Mouse (Mus musculus) midbrain, embryonic 16.5 days (tissue): ENCODE results near the gene Ets1. TPM values are rescaled to one million over a fixed set of nuclear protein-coding genes. Genes with fewer than 3 reads are reported as not detected.

Experiments
- ATAC-seq: fragments of 200-750 bp; cut with Nextera tagmentation; 2 replicates; pipeline ENCODE4 v1.8.0; 2017; ENCODE audit warnings: moderate TSS enrichment
- H3K27ac ChIP-seq: fragments of 300-500 bp; sonication (generic); 2 replicates; pipeline ENCODE4 v1.5.1; 2014; ENCODE audit warnings: mild to moderate bottlenecking, low read length, mixed read lengths
- H3K27me3 ChIP-seq: fragments of 300-500 bp; sonication (generic); 2 replicates; pipeline ENCODE4 v1.6.1; 2014; ENCODE audit warnings: low read depth, low read length, mixed read lengths; ENCODE audit not compliant: control insufficient read depth, insufficient read depth
- H3K36me3 ChIP-seq: fragments of 300-500 bp; sonication (generic); 2 replicates; pipeline ENCODE4 v1.6.1; 2014; ENCODE audit warnings: mild to moderate bottlenecking, low read length, moderate library complexity, mixed read lengths; ENCODE audit not compliant: control insufficient read depth, insufficient read depth
- H3K4me1 ChIP-seq: fragments of 300-500 bp; sonication (generic); 2 replicates; pipeline ENCODE4 v1.6.1; 2014; ENCODE audit warnings: mild to moderate bottlenecking, low read length, mixed read lengths; ENCODE audit not compliant: control insufficient read depth, insufficient read depth
- H3K4me2 ChIP-seq: fragments of 300-500 bp; sonication (generic); 2 replicates; pipeline ENCODE4 v1.6.1; 2014; ENCODE audit warnings: mild to moderate bottlenecking, low read length, mixed read lengths
- H3K4me3 ChIP-seq: fragments of 300-500 bp; sonication (generic); 2 replicates; pipeline ENCODE4 v1.5.1; 2014; ENCODE audit warnings: low read depth, mild to moderate bottlenecking, low read length, moderate library complexity, mixed read lengths
- H3K9ac ChIP-seq: fragments of 300-500 bp; sonication (generic); 2 replicates; pipeline ENCODE4 v1.6.1; 2014; ENCODE audit warnings: low read depth, low read length, mixed read lengths
- H3K9me3 ChIP-seq: fragments of 300-500 bp; sonication (generic); replicated peaks from 2 replicates; pipeline ENCODE4 v1.6.1; 2014; ENCODE audit warnings: mild to moderate bottlenecking, low read length, mixed read lengths; ENCODE audit not compliant: control insufficient read depth, poor library complexity, severe bottlenecking
- WGBS: fragments of 180-500 bp; shearing (Covaris S2); extraction: QIAGEN DNeasy Blood & Tissue Kit; methylation state at CpG from one replicate; pipeline ENCODE4 v1.1.7; 2014; 5-methylcytosine and 5-hydroxymethylcytosine counted together
- polyA plus RNA-seq: library from polyadenylated mRNA; unstranded; fragments of >200 nt; fragmentation: Nextera tagmentation; extraction: Ambion mirVana; gene quantifications from 2 replicates; pipeline ENCODE4 v1.2.1, GENCODE M21; 2015

The Ets1 gene
- polyA plus RNA-seq, 1 experiment from 2014 or later, result 17.5 TPM

DNA sequence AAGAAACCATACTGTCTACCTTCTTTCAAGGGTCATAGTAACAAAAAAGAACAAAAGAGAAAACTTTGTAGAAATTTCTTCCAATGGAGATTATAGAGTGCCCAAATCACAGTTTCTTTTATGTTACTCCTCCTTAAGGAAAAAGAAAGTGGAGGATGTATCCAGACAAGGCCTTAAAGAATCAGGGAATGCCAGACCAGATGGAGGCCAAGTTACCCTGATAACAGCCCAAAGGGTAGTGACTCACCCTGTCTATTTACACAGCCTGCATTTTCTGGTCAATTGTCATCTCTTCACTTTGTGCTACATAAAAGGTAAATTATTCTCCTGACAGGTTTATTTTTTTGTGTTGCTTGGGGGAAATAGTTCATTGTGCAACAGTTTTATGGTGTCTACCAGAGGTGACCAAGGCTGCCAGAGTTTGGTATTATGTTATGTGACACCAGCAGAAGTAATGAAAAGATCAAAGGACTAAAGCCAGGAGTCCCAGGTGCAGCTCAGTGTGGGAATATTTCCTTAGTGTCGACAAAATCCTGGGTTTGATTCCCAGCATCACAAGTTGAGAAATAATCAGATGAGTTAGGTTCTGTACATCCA is 6.5 kb upstream of the Ets1 start:
- no peak for ATAC-seq
- WGBS, result 89% methylated on average over 1 of the region's 1 CpGs
- H3K9ac ChIP-seq, result no peak overlapping the region
- H3K4me1 ChIP-seq, result no peaks in the 10 kb centered on the region
- no peak overlapping the region for H3K4me2 ChIP-seq
- no peaks in the 10 kb centered on the region for H3K36me3 ChIP-seq
- peaks cover 4% of the 10 kb centered on the region for H3K27me3 ChIP-seq
- H3K9me3 ChIP-seq, result no peaks in the 10 kb centered on the region
- no peak overlapping the region for H3K4me3 ChIP-seq
- H3K27ac ChIP-seq, result no peak overlapping the region

GRCm38 (mm10) chr9:32631341-32631740 is 4.7 kb upstream of the Ets1 start:
- H3K36me3 ChIP-seq, result no peaks in the 10 kb centered on the region
- no peak for ATAC-seq

GRCm38 (mm10) chr9:32632237-32632636 is 3.8 kb upstream of the Ets1 start:
- H3K4me2 ChIP-seq, result no peak overlapping the region
- H3K27ac ChIP-seq, result no peak overlapping the region
- H3K27me3 ChIP-seq, result peaks cover 10% of the 10 kb centered on the region
- no peak overlapping the region for H3K4me3 ChIP-seq
- H3K4me1 ChIP-seq, result peaks cover 4% of the 10 kb centered on the region
- 75% methylated on average over 7 of the region's 7 CpGs for WGBS
- no peaks in the 10 kb centered on the region for H3K36me3 ChIP-seq
- H3K9ac ChIP-seq, result no peak overlapping the region
- no peaks in the 10 kb centered on the region for H3K9me3 ChIP-seq
- ATAC-seq, result no peak

More at GRCm38 (mm10) chr9:32631341-32631740, 4.7 kb upstream of the Ets1 start:
- Histone ChIP-seq H3K27ac (no peak overlapping the region), H3K4me1 (peaks cover 4% of the 10 kb centered on the region; the same call in 1 of the 2 replicates), H3K9ac (no peak overlapping the region), H3K4me3 (no peak overlapping the region), H3K9me3 (no peaks in the 10 kb centered on the region), H3K4me2 (no peak overlapping the region), H3K27me3 (peaks cover 4% of the 10 kb centered on the region)

DNA sequence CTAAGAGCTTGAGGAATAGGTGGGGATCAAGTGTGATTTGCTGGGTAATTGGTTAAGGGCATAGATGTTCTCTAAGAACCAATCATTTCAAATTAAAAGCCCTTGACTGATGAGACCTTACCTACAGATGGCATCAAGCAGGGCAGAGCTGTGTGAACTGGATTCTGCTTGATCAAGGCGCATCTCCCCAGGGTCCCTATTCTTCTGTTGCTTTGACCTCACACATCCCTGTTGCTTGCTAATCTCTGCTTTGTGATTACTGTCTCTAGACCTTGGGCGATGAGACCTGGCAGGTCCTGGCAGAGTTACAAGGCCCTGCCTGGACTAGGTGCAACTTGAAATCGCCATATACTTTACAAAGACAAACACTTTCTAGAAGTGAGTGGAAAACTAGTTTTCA is 9.0 kb downstream of the Ets1 start:
- H3K36me3 ChIP-seq, result no peaks in the 10 kb centered on the region
- peaks cover 8% of the 10 kb centered on the region; the same call in 1 of the 2 replicates for H3K4me1 ChIP-seq
- peaks cover 2% of the 10 kb centered on the region; the same call in 1 of the 2 replicates for H3K27me3 ChIP-seq
- H3K9me3 ChIP-seq, result no peaks in the 10 kb centered on the region
- no peak overlapping the region for H3K4me3 ChIP-seq
- H3K27ac ChIP-seq, result no peak overlapping the region
- WGBS, result 31% methylated on average over 3 of the region's 3 CpGs
- H3K4me2 ChIP-seq, result no peak overlapping the region
- no peak for ATAC-seq
- no peak overlapping the region for H3K9ac ChIP-seq

DNA sequence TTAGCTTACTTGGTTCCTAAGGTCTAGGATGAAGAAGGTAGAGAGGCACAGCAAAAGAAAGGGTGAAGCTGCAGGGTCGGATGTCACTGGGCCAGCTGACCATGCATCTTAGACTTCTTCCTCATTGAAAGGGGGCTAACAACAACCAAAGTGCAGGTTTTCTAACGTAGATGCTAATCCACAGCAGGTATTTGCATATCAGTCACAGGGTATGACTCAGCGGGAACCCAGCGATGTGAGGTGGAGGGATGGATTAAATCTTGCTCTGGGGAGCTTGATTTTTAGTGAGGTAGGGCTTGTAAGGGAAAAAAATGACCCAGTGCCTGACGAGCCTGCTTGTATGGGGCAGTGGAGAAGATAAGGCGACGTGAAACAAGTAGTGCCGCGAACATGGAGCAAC is 9.5 kb downstream of the Ets1 start:
- no peak overlapping the region for H3K4me3 ChIP-seq
- ATAC-seq, result no peak
- peaks cover 2% of the 10 kb centered on the region; the same call in 1 of the 2 replicates for H3K27me3 ChIP-seq
- no peaks in the 10 kb centered on the region for H3K9me3 ChIP-seq
- WGBS, result 9% methylated on average over 9 of the region's 9 CpGs
- H3K36me3 ChIP-seq, result no peaks in the 10 kb centered on the region
- peaks cover 8% of the 10 kb centered on the region; the same call in 1 of the 2 replicates for H3K4me1 ChIP-seq
- peak overlapping the region; percentile 26; the same call in 1 of the 2 replicates for H3K4me2 ChIP-seq
- no peak overlapping the region for H3K9ac ChIP-seq
- H3K27ac ChIP-seq, result no peak overlapping the region

GRCm38 (mm10) chr9:32646539-32647258 is 10.7 kb downstream of the Ets1 start:
- no peak overlapping the region for H3K4me3 ChIP-seq
- H3K9ac ChIP-seq, result no peak overlapping the region
- no peak overlapping the region for H3K4me2 ChIP-seq
- H3K36me3 ChIP-seq, result no peaks in the 10 kb centered on the region
- WGBS, result 50% methylated on average over 11 of the region's 11 CpGs
- H3K27me3 ChIP-seq, result peaks cover 2% of the 10 kb centered on the region; the same call in 1 of the 2 replicates
- peaks cover 8% of the 10 kb centered on the region; the same call in 1 of the 2 replicates for H3K4me1 ChIP-seq
- no peak overlapping the region for H3K27ac ChIP-seq
- no peaks in the 10 kb centered on the region for H3K9me3 ChIP-seq
- no peak for ATAC-seq

GRCm38 (mm10) chr9:32647506-32648250 is 11.7 kb downstream of the Ets1 start:
- Histone ChIP-seq H3K27ac (no peak overlapping the region), H3K4me2 (no peak overlapping the region), H3K4me1 (peaks cover 8% of the 10 kb centered on the region; the same call in 1 of the 2 replicates), H3K9ac (no peak overlapping the region), H3K9me3 (no peaks in the 10 kb centered on the region), H3K36me3 (no peaks in the 10 kb centered on the region), H3K27me3 (peaks cover 2% of the 10 kb centered on the region; the same call in 1 of the 2 replicates), H3K4me3 (no peak overlapping the region)
- WGBS, result 89% methylated on average over 7 of the region's 7 CpGs
- no peak for ATAC-seq

- H3K4me2 ChIP-seq, result no peak overlapping the region
- no peak overlapping the region for H3K9ac ChIP-seq
- H3K27me3 ChIP-seq, result peaks cover 2% of the 10 kb centered on the region; the same call in 1 of the 2 replicates
- no peaks in the 10 kb centered on the region for H3K36me3 ChIP-seq
- H3K9me3 ChIP-seq, result no peaks in the 10 kb centered on the region
- H3K27ac ChIP-seq, result no peak overlapping the region
- H3K4me1 ChIP-seq, result peaks cover 8% of the 10 kb centered on the region; the same call in 1 of the 2 replicates
- no peak for ATAC-seq
- H3K4me3 ChIP-seq, result no peak overlapping the region
- 86% methylated on average over 5 of the region's 5 CpGs for WGBS
Observed at GRCm38 (mm10) chr9:32648286-32648685, 12.3 kb downstream of the Ets1 start.
